Mouse (Mus musculus): ENCODE results near the gene Rock2.

GRCm38 (mm10) chr12:17015711-17016110 is 121.0 kb downstream of the Rock2 start:
- TF ChIP-seq FLI1 (IDR thresholded peaks at IDR 0.05; ENCODE audit: low read length) (no peak), GATA1 (IDR thresholded peaks at IDR 0.05; ENCODE audit: borderline replicate concordance, low read length) (no peak)
